21 mouse cellular contexts compared by ENCODE assay signal in the genomic region with DNA sequence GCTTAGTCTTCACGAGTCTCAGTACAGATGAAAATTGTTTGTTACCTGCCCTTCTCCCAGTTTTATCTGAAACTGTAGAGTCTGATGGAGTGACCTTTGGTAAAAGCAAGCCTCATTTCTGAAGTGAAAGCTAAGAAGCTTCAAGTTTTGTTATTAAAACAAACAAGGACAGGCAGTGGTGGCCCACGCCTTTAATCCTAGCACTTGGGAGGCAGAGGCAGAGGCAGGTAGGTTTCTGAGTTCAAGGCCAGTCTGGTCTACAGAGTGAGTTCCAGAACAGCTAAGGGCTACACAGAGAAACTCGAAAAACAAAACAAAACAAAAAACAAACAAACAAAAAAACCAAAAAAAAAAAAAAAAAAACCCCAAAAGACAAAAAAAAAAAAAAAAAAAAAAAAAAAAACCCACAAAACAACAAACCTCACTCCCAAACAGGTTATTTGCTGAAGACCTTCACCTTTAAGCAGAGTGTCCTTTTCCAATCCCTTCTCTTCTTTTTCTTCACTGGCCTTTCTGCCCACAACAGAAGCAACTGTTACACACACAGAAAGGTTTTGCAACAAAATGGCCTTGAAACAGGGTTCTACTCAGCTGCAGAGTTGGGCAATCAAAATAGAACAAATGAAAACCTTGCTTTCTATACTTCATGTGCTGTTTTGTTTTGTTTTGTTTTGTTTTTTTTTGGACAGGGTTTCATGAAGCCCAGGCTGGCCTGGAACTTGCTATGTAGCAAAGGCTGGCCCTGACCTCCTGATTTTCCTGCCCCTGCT. TPM values are rescaled to one million over a fixed set of nuclear protein-coding genes. Genes with fewer than 3 reads are reported as not detected.
A peak's percentile ranks its signal among the peaks of the same experiment; 100 is the strongest.
DNase-seq lines count a peak whose midpoint lies in the region; ATAC-seq and TF ChIP-seq lines count a peak whose summit lies in the region.
"Had no signal": no experiment of that assay in that cellular context is flagged by ENCODE, and none has a peak within 500 bp of the region (broad histone marks: within the 10 kb centered on the region; RNA-seq: fewer than 3 reads in every experiment).

No protein-coding gene starts in this region.

- no peaks in the 10 kb centered on the region for H3K9me3 ChIP-seq in liver, embryonic 14.5 days (ENCODE audit: control insufficient read depth, low read length)
- H3K9me3 ChIP-seq: heart, embryonic 12.5 days; neural tube, embryonic 15.5 days had no signal

- no peak for TF ChIP-seq POLR2A in testis, adult 2 months (IDR thresholded peaks at IDR 0.05; ENCODE audit: control insufficient read depth, low read depth, low read length)

- H3K36me3 ChIP-seq in testis, adult 2 months (ENCODE audit: control insufficient read depth, insufficient read depth, low read length): no peaks in the 10 kb centered on the region
- H3K36me3 ChIP-seq in liver, embryonic 14.5 days (replicated peaks; ENCODE audit: control insufficient read depth, insufficient read depth, low read depth): no peaks in the 10 kb centered on the region
- H3K36me3 ChIP-seq: heart, embryonic 12.5 days; neural tube, embryonic 15.5 days had no signal

- TF ChIP-seq CTCF in testis, adult 2 months (IDR thresholded peaks at IDR 0.05; ENCODE audit: control insufficient read depth, insufficient read depth, insufficient replicate concordance, low read depth, low read length): no peak
- no peak for TF ChIP-seq CTCF in liver, embryonic 14.5 days (IDR thresholded peaks at IDR 0.05; ENCODE audit: low read depth)

- no peak overlapping the region for H3K4me2 ChIP-seq in liver, embryonic 14.5 days (ENCODE audit: low read depth)
- H3K4me2 ChIP-seq: heart, embryonic 12.5 days; neural tube, embryonic 15.5 days had no signal

- no peaks in the 10 kb centered on the region for H3K4me1 ChIP-seq in testis, adult 2 months (ENCODE audit: control insufficient read depth, insufficient read depth, low read length)
- peaks cover 48 to 54% of the 10 kb centered on the region in 2 experiments for H3K4me1 ChIP-seq in liver, embryonic 14.5 days (replicated peaks; ENCODE audit: control insufficient read depth in 2 of 2, insufficient read depth in 2 of 2, low read length in 1 of 2)
- H3K4me1 ChIP-seq: neural tube, embryonic 15.5 days had no signal

- H3K9ac ChIP-seq in liver, embryonic 14.5 days (replicated peaks): peak overlapping the region; percentile 36; the same call in 1 of the 2 replicates
- H3K9ac ChIP-seq: heart, embryonic 12.5 days; neural tube, embryonic 15.5 days had no signal

- 55% methylated on average over 3 of the region's 3 CpGs for WGBS in liver, embryonic 14.5 days (ENCODE audit: insufficient replicate concordance)

- no peak for TF ChIP-seq EP300 in liver, embryonic 14.5 days (IDR thresholded peaks at IDR 0.05; ENCODE audit: low read depth)

- peak overlapping the region; percentile 61; the same call in 1 of the 2 replicates for H3K27ac ChIP-seq in testis, adult 2 months (ENCODE audit: control insufficient read depth, insufficient read depth, low read depth, low read length)
- H3K27ac ChIP-seq in liver, embryonic 14.5 days: peak overlapping the region; percentile 99
- H3K27ac ChIP-seq: left cerebral cortex, adult 2 months; neural tube, embryonic 15.5 days had no signal

- no peak for ATAC-seq in liver, embryonic 14.5 days (ENCODE audit: insufficient read depth)
- ATAC-seq: activated CD4-positive, CD25-positive, alpha-beta regulatory T cell, adult 4 months; hindbrain, embryonic 16.5 days; Patski had no signal

- intact Hi-C loops in left cerebral cortex, postnatal 4 days (cut with DNase I): no loop called here

- no peaks in the 10 kb centered on the region for H3K27me3 ChIP-seq in testis, adult 2 months (ENCODE audit: control insufficient read depth, insufficient read depth, low read length)
- no peaks in the 10 kb centered on the region for H3K27me3 ChIP-seq in liver, embryonic 14.5 days (ENCODE audit: control insufficient read depth, insufficient read depth, low read length)
- H3K27me3 ChIP-seq: heart, embryonic 12.5 days; neural tube, embryonic 15.5 days; Patski had no signal

- no peak overlapping the region for H3K4me3 ChIP-seq in testis, adult 2 months (ENCODE audit: control insufficient read depth, low read depth, low read length)
- no peak overlapping the region for H3K4me3 ChIP-seq in liver, embryonic 14.5 days (ENCODE audit: insufficient read depth in 1 of 2, low read depth in 2 of 2, low read length in 2 of 2)
- H3K4me3 ChIP-seq: heart, embryonic 12.5 days; left cerebral cortex, adult 2 months; neural tube, embryonic 15.5 days had no signal

- DNase-seq in adrenal gland, postnatal 14 days: peak; percentile 19
- DNase-seq in adrenal gland, postnatal 4 days (ENCODE audit: low spot score in 2 of 2): no peak
- no peak for DNase-seq in testis, postnatal 10 days (ENCODE audit: low spot score)
- no peak for DNase-seq in liver, embryonic 14.5 days (ENCODE audit: low read depth in 3 of 3, low spot score in 3 of 3)
- DNase-seq in left cerebral cortex, postnatal 4 days: no peak
- no peak for DNase-seq in ovary, postnatal 14 days (ENCODE audit: low spot score)
- no peak for DNase-seq in Muller cell, postnatal 12 days (ENCODE audit: inconsistent ontology term)
- DNase-seq: cerebellum, adult 11 months; cerebellum, postnatal 14 days; gastrocnemius, postnatal 10 days; kidney, adult 18-20 months; kidney, postnatal 25 days; retina, postnatal 1 day; thymus, postnatal 25 days had no signal

RNA-seq across cellular contexts. Expression of gene Dennd4a, which starts 15.1 kb away (rescaled TPM):
- 18.6 and 20.7 TPM in 2 replicates for total RNA-seq in adrenal gland, postnatal 14 days (2021)
- total RNA-seq in adrenal gland, postnatal 4 days (2021): 10 to 100 TPM; 19.5 to 21.8 TPM
- polyA plus RNA-seq in testis, adult 2 months (2012; rRNA removed): 7.0 and 8.3 TPM in 2 replicates
- polyA plus RNA-seq in liver, embryonic 14.5 days (2012; rRNA removed): 29.0 and 36.1 TPM in 2 replicates
- 29.3 and 32.5 TPM in 2 replicates for polyA plus RNA-seq in liver, embryonic 14.5 days (2014; fragmentation: Nextera tagmentation; extraction: Ambion mirVana)
- 10 to 100 TPM; 37.1 to 37.5 TPM for total RNA-seq in left cerebral cortex, postnatal 4 days (2021)

RNA-seq across cellular contexts. Expression of gene Rab11a, which starts 58.5 kb away (rescaled TPM):
- total RNA-seq in adrenal gland, postnatal 14 days (2021): 226 and 237 TPM in 2 replicates
- 100 to 1,000 TPM; 304 to 332 TPM for total RNA-seq in adrenal gland, postnatal 4 days (2021)
- polyA plus RNA-seq in testis, adult 2 months (2012; rRNA removed): 113 and 127 TPM in 2 replicates
- polyA plus RNA-seq in liver, embryonic 14.5 days (2012; rRNA removed): 37.0 and 89.6 TPM in 2 replicates
- 233 and 243 TPM in 2 replicates for polyA plus RNA-seq in liver, embryonic 14.5 days (2014; fragmentation: Nextera tagmentation; extraction: Ambion mirVana)
- 100 to 1,000 TPM; 424 to 443 TPM for total RNA-seq in left cerebral cortex, postnatal 4 days (2021)
